Comparison of ENCODE assay signal across 8 mouse cellular contexts in the genomic region with DNA sequence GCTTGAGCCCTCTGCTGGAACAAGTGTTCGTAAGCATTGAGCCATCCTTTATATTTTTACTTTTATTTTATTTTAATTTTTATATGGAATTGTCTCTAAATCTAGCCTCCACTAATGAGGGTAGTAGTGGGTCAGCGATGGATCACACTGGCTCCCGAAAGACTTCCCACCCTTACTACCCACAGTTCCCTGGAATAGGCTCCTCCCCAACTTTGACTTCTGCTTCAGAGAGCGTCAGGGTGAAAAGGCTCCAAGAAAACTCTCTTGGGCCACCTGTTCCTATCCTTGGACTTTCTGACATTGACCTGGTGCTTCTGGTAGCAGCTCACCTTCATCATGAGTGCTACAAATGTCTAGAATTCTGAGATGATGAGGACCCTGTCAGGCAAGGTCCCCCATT. TPM values are rescaled to one million over a fixed set of nuclear protein-coding genes. Genes with fewer than 3 reads are reported as not detected.
DNase-seq lines count a peak whose midpoint lies in the region; ATAC-seq lines count a peak whose summit lies in the region.

No protein-coding gene starts in this region.

- no peaks in the 10 kb centered on the region for H3K9me3 ChIP-seq in heart, embryonic 11.5 days (replicated peaks; ENCODE audit: control insufficient read depth, low read length)
- H3K9me3 ChIP-seq in hindbrain, embryonic 14.5 days (ENCODE audit: control insufficient read depth, low read length), result no peaks in the 10 kb centered on the region
- H3K9me3 ChIP-seq in midbrain, embryonic 14.5 days (ENCODE audit: control insufficient read depth, low read length), result no peaks in the 10 kb centered on the region

- no peak for ATAC-seq in heart, embryonic 11.5 days (replicated peaks; ENCODE audit: insufficient number of reproducible peaks, low FRiP score, low TSS enrichment)
- no peak for ATAC-seq in hindbrain, embryonic 14.5 days (ENCODE audit: low FRiP score)
- ATAC-seq in midbrain, embryonic 14.5 days (ENCODE audit: low FRiP score, low TSS enrichment), result no peak
- ATAC-seq in frontal cortex, adult (ENCODE audit: low TSS enrichment), result no peak

- DNase-seq in heart, adult 8-10 months (ENCODE audit: low spot score), result no peak
- DNase-seq in hindbrain, embryonic 14.5 days (ENCODE audit: low spot score), result no peak
- no peak for DNase-seq in midbrain, embryonic 14.5 days
- no peak for DNase-seq in right cerebral cortex, postnatal 10 days (ENCODE audit: low spot score in 2 of 2)
- DNase-seq in ovary, postnatal 10 days (ENCODE audit: low spot score), result no peak

- WGBS in heart, embryonic 11.5 days (ENCODE audit: insufficient replicate concordance), result 5% methylated on average over 4 of the region's 4 CpGs
- 3% methylated on average over 4 of the region's 4 CpGs for WGBS in hindbrain, embryonic 14.5 days
- WGBS in midbrain, embryonic 14.5 days, result 8% methylated on average over 4 of the region's 4 CpGs

- H3K36me3 ChIP-seq in heart, embryonic 11.5 days (ENCODE audit: control insufficient read depth, insufficient read depth, low read length), result no peaks in the 10 kb centered on the region
- peaks cover 4% of the 10 kb centered on the region; the same call in 1 of the 2 replicates for H3K36me3 ChIP-seq in hindbrain, embryonic 14.5 days (replicated peaks; ENCODE audit: control insufficient read depth, insufficient read depth)
- no peaks in the 10 kb centered on the region for H3K36me3 ChIP-seq in midbrain, embryonic 14.5 days (ENCODE audit: control insufficient read depth, insufficient read depth, low read length)

- peak overlapping the region; percentile 94 for H3K4me2 ChIP-seq in heart, embryonic 11.5 days
- H3K4me2 ChIP-seq in hindbrain, embryonic 14.5 days (replicated peaks), result peak overlapping the region; percentile 98
- peak overlapping the region; percentile 76 for H3K4me2 ChIP-seq in midbrain, embryonic 14.5 days (ENCODE audit: low read length)

- H3K27ac ChIP-seq in heart, embryonic 11.5 days (ENCODE audit: low read depth, low read length), result no peak overlapping the region
- H3K27ac ChIP-seq in brown adipose tissue, adult 24 weeks (replicated peaks; ENCODE audit: low read depth, low read length), result no peak overlapping the region
- no peak overlapping the region for H3K27ac ChIP-seq in hindbrain, embryonic 14.5 days
- H3K27ac ChIP-seq in midbrain, embryonic 14.5 days (replicated peaks; ENCODE audit: low read depth, low read length), result no peak overlapping the region

- peak overlapping the region; percentile 23; the same call in 1 of the 2 replicates for H3K9ac ChIP-seq in heart, embryonic 11.5 days (ENCODE audit: low read depth, low read length)
- no peak overlapping the region for H3K9ac ChIP-seq in hindbrain, embryonic 14.5 days
- no peak overlapping the region for H3K9ac ChIP-seq in midbrain, embryonic 14.5 days (replicated peaks; ENCODE audit: low read length)

- peaks cover 6% of the 10 kb centered on the region; the same call in 1 of the 2 replicates for H3K4me1 ChIP-seq in heart, embryonic 11.5 days (ENCODE audit: control insufficient read depth, insufficient read depth, low read length)
- no peaks in the 10 kb centered on the region for H3K4me1 ChIP-seq in brown adipose tissue, adult 24 weeks (ENCODE audit: control insufficient read depth, insufficient read depth, insufficient read length, low read length)
- H3K4me1 ChIP-seq in hindbrain, embryonic 14.5 days (replicated peaks; ENCODE audit: control insufficient read depth, insufficient read depth, low read length), result peaks cover 23% of the 10 kb centered on the region
- H3K4me1 ChIP-seq in midbrain, embryonic 14.5 days (ENCODE audit: control insufficient read depth, insufficient read depth, low read length), result peaks cover 19% of the 10 kb centered on the region

- peak overlapping the region; percentile 64 for H3K4me3 ChIP-seq in heart, embryonic 11.5 days (ENCODE audit: low read depth, low read length)
- peak overlapping the region; percentile 52 for H3K4me3 ChIP-seq in brown adipose tissue, adult 24 weeks (ENCODE audit: insufficient read depth, low read depth, low read length)
- peak overlapping the region; percentile 87 for H3K4me3 ChIP-seq in hindbrain, embryonic 14.5 days (replicated peaks; ENCODE audit: low read length)
- peak overlapping the region; percentile 80 for H3K4me3 ChIP-seq in midbrain, embryonic 14.5 days (replicated peaks; ENCODE audit: low read depth, low read length)

- H3K27me3 ChIP-seq in heart, embryonic 11.5 days (ENCODE audit: control insufficient read depth, insufficient read depth, low read length), result no peaks in the 10 kb centered on the region
- no peaks in the 10 kb centered on the region for H3K27me3 ChIP-seq in hindbrain, embryonic 14.5 days (ENCODE audit: control insufficient read depth, insufficient read depth, low read length)
- H3K27me3 ChIP-seq in midbrain, embryonic 14.5 days (ENCODE audit: control insufficient read depth, insufficient read depth, low read length), result no peaks in the 10 kb centered on the region

RNA-seq across cellular contexts. Expression of a gene that starts 0.8 kb away (rescaled TPM):
- polyA plus RNA-seq in heart, embryonic 11.5 days (2014; fragmentation: Nextera tagmentation; extraction: Ambion mirVana), result 12.1 and 13.2 TPM in 2 replicates
- total RNA-seq in heart, adult 8-10 months (2022), result 10 to 100 TPM; 15.2 to 20.2 (median 17.1) TPM
- 13.1 and 15.2 TPM in 2 replicates for polyA plus RNA-seq in brown adipose tissue, adult 24 weeks (2012; ENCODE audit: insufficient read depth, insufficient read length, missing spikeins)
- polyA plus RNA-seq in hindbrain, embryonic 14.5 days (2014; fragmentation: Nextera tagmentation; extraction: Ambion mirVana), result 16.3 and 17.4 TPM in 2 replicates
- polyA plus RNA-seq in midbrain, embryonic 14.5 days (2014; fragmentation: Nextera tagmentation; extraction: Ambion mirVana), result 16.0 and 18.2 TPM in 2 replicates

RNA-seq across cellular contexts. Expression of a gene that starts 21.3 kb away (rescaled TPM):
- 6.7 and 7.4 TPM in 2 replicates for polyA plus RNA-seq in heart, embryonic 11.5 days (2014; fragmentation: Nextera tagmentation; extraction: Ambion mirVana)
- 10 to 100 TPM; 13.1 to 21.8 (median 17.5) TPM for total RNA-seq in heart, adult 8-10 months (2022)
- 6.6 and 13.1 TPM in 2 replicates for polyA plus RNA-seq in brown adipose tissue, adult 24 weeks (2012; ENCODE audit: insufficient read depth, insufficient read length, missing spikeins)
- polyA plus RNA-seq in hindbrain, embryonic 14.5 days (2014; fragmentation: Nextera tagmentation; extraction: Ambion mirVana), result 20.2 and 22.4 TPM in 2 replicates
- 19.8 and 20.2 TPM in 2 replicates for polyA plus RNA-seq in midbrain, embryonic 14.5 days (2014; fragmentation: Nextera tagmentation; extraction: Ambion mirVana)

RNA-seq across cellular contexts. Expression of a gene that starts 21.3 kb away (rescaled TPM):
- 131 and 158 TPM in 2 replicates for polyA plus RNA-seq in heart, embryonic 11.5 days (2014; fragmentation: Nextera tagmentation; extraction: Ambion mirVana)
- 10 to 100 TPM; 56.3 to 66.1 (median 58.9) TPM for total RNA-seq in heart, adult 8-10 months (2022)
- 5.8 and 7.5 TPM in 2 replicates for polyA plus RNA-seq in brown adipose tissue, adult 24 weeks (2012; ENCODE audit: insufficient read depth, insufficient read length, missing spikeins)
- 106 and 113 TPM in 2 replicates for polyA plus RNA-seq in hindbrain, embryonic 14.5 days (2014; fragmentation: Nextera tagmentation; extraction: Ambion mirVana)
- polyA plus RNA-seq in midbrain, embryonic 14.5 days (2014; fragmentation: Nextera tagmentation; extraction: Ambion mirVana), result 105 and 110 TPM in 2 replicates

Comparison
In these comparisons a context has a peak if more than half of its experiments do, and no peak if none do; other contexts are left out.
1. RNA of a gene that starts 21.3 kb away (polyA plus RNA-seq): 131 to 158 TPM in heart, embryonic 11.5 days, 106 to 113 TPM in hindbrain, embryonic 14.5 days and 105 to 110 TPM in midbrain, embryonic 14.5 days; 5.8 to 7.5 TPM in brown adipose tissue, adult 24 weeks; every median in the first group is over 10 times any median in the second.
2. Peak in every context shown above with its lines, with median percentiles within 50 percentile points of each other: H3K4me2 ChIP-seq and H3K4me3 ChIP-seq.